Mouse (Mus musculus): Measurements from ENCODE around the gene Zfp704.
A peak's percentile ranks its signal among the peaks of the same experiment; 100 is the strongest.

Zfp704 gene

DNA sequence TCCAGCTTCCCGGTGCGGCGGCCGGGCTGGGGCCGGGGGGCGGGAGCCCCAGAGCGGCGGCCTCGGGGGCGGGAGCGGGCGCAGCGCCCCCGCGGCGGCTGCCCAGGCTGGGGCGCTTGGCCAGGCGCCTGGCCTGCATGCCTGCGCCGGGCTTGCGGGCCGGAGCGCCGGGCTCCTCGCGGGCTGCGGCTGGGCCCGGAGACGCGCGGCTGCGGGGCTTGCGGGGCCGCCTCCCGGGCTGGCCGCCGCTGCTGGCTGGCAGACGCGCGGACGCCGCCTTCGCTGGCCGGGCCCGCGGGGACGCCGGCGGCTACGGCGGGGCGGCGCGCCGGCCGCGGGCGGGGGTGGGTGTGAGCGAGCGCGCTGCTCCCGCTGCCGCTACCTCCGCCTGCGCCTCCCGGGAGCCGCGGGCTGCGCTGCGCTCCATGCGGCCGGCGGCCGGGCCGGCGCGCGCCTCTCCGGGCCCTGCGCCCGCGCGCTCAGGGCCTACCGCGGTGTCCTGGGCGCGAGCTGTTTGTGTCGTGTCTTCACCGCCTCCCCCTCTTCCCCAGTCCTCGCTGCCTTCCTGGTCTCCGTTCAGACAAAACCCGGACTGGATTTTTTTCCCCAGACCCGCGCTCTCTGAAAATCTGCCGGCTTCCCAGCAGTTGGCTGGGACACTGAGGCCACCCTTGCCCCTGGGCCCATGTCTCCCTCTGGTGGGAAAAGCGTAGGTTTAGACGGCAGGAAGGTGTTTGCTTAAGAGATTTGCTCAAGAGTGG lies at the start of gene Zfp704:
Gene Zfp704 (minus strand): TSS at position 505 of the 761 bp plus-strand sequence.
- peak; percentile 66 to 79 for DNase-seq (ENCODE audit: low spot score in 2 of 2)

DNA sequence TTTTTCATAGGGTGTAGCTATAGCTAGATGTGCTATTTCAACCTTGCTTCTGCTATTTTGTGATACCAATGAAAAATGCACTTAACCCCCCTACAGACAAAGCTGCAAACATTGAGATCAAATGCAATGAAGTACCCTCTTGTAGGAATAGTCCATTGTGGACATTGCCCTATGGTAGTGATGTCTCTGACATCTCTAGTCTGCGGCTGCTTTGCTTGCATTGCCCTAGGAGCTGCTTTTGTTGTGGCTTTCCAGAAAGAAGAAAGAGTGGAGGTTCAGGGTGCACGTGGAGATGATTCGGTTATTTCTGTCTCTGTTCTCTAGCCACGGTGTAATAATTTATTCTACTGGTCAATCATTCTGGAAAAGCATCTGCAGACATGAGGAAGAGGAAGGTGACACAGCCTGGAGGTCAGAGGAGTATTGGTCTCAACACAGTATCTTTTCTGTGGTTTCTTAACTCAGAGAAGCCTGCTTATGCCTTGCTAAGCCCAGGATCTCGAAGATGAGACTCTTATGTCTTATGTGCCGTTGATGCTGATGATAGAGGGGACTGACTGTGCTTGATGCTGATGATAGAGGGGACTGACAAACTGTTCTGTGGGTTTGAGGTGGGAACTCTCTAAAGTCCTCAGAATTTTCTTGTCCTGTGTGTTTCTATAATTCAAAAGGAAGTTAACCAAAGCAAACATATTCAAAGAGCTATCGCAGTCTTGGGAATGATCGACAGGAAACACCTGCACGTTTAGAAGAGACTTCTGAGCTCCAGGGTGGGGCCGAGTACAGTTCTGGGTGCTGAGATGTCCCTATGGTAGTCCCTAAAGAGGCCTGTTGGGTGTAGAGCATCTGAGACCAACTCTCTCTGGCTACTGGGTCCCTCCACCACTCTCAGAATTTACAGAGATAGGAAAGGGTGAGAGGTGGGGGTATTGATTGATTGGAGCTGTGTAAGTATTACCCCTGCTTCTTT lies 23.4 kb upstream of the Zfp704 start:
- no peak for DNase-seq (ENCODE audit: low spot score in 2 of 2)

DNA sequence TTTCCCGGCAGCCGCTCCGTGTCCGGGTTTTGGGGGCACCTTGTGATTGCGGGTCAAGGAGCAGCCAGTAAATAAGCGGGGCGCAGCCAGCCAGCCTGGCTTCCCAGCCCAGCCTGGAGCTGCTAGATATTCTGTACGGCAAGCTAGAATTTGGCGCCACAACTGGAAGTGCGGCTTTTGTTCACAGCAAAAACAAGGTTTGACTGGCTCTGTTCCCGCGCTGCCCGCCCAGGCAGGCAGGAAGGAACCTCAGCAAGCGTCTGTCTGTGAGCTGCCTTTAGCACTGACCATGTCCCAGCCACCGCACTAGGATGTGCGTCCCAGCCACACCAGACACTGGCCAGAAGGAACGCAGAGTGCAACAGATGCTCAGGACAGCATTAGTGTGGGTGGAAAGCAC lies 20.1 kb upstream of the Zfp704 start:
- DNase-seq (ENCODE audit: low spot score in 2 of 2), result peak; percentile 7 to 17

DNA sequence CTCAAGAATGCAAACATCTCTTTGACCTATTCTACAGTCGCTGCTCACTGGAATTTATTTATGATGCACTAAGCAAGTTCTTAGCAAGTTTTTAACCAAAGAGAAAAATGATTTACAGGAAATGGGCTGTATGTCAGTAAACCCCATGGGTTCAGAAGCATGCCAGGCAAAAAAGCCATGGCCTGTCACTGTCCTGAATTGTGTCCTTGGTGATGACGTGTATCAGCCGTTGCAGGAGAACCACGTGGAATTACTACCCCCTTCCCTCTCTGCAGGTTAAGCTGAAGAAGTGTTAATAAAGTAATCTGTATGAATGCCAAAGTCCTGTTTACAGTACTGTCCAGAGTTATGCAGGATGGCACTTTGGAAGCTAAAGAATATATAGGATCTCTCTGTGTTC lies 18.2 kb upstream of the Zfp704 start:
- DNase-seq (ENCODE audit: low spot score in 2 of 2), result no peak

DNA sequence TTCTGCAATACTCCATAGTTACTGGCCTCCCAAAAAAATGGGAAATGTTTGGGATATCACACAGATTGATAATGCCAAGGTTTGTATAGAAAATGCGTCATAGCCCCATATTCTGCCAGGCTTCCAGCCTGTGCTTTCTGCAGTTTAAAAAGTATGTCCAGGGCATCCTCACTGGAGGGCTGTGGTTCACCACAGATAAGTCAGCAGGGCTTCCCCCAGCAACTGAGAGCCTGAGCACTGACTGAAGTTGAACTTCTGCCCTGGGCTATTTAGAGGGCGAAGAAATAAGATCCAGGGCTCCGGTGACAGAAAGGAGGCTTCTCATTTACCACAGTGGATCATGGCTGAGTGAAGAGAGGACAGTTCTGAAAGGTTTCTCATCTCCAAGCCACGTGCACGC lies 16.3 kb upstream of the Zfp704 start:
- no peak for DNase-seq (ENCODE audit: low spot score in 2 of 2)

DNA sequence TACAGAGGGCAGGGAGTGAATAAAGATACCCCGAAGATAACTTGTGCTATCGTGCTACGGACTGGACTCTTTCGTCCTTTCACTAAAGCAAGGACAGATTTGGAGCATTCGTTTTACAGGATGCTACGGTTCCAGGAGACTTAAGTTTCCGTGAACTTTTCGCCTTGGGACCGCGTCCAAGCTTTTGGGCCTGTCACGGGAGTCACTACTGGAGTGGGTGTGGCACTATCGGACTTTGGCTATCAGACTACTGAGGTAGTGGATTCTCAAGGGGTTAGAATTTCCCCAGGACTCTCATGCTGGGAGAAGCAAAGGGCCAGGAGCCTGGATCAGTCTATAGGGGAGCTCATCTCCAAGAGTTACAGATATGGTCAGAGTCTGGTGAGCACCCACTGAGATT lies 10.7 kb upstream of the Zfp704 start:
- no peak for DNase-seq (ENCODE audit: low spot score in 2 of 2)

DNA sequence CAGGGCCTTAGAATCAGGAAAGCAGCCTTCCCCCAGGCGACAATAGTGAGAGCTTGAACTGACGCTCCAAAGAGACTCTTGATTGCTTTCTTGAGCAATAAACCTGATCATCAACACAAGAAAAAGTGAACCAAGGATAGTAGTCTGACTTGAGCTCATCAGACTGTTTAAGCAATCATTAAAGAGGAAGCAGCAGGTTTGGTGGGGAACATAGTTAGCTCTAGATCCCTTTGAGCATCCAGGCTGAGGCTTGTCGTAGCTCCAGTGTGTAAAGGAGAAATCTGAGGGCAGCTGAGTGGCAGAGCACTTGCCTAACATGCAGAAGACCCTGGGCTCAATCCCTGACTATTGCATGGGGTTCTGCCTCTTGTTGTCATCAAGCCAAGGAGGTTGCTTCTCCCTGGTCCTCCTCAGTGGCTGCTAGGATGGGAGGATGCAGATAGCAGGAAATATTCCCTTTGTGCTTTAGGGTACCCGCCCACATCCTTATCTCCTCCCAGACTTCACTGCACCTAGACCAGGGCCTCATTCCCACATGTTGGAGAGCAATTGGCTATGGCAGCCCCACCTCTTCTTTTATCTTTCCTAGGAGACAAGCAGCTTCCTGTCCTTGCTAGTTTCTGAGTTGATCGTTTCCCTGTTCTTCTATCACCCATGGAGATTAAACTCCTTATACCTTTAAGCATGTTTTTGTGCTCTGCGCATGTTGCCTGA lies 9.8 kb upstream of the Zfp704 start:
- DNase-seq (ENCODE audit: low spot score in 2 of 2), result no peak

DNA sequence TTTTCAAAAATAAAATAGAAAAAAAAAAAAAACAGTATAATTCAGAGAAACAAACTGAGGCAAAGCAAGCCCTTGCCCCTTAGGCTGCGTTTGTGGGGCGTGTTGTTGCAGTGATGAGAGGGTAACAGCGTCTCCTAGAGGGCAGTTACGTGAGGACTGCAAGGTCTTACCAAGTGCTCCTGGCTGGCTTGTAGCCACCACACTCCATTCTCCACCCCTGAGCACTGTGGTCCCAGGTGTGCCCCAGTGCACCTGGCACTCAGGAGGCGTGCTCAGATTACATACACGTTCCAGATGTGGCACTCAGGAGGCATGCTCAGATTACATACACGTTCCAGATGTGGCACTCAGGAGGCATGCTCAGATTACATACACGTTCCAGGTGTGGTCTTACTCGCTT lies 7.2 kb upstream of the Zfp704 start:
- DNase-seq (ENCODE audit: low spot score in 2 of 2), result no peak

DNA sequence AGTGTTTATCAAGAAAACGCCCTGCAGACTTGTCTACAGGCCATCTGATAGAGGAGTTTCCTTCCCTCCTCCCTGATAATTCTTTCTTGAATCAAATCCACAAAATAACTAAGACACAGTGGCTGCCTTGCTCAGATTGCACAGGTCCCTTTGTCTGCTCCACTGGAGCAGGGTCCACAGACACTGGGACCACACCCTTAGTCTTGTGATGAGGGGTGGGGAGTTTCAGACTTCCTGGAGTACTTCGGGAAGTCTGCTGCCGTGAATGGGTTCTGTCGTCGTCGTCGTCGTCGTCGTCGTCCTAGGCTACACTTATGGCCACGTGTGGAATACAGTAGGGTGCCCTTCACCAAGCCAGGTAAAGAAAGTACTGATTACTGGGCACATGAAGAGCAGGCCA lies 4.8 kb upstream of the Zfp704 start:
- no peak for DNase-seq (ENCODE audit: low spot score in 2 of 2)

DNA sequence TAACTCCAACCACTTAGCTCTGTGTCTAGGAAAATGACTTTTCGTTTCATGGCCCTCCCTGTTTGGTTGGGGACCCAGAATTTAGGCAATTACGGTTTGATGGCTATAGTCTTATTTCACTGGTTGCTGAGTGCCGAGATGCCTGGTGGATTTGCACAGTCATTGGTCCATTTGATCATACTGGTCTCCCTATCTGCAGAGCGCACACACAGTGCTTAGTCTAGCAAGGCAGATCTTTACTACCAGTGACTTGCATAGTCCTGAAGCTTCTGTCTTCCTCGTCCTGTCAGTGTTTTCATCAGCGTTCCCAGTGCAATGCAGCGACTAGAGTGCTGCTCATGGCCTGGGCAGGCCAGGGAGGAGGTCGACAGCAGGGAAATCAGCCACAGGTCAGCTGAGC lies 4.1 kb upstream of the Zfp704 start:
- DNase-seq (ENCODE audit: low spot score in 2 of 2), result no peak

DNA sequence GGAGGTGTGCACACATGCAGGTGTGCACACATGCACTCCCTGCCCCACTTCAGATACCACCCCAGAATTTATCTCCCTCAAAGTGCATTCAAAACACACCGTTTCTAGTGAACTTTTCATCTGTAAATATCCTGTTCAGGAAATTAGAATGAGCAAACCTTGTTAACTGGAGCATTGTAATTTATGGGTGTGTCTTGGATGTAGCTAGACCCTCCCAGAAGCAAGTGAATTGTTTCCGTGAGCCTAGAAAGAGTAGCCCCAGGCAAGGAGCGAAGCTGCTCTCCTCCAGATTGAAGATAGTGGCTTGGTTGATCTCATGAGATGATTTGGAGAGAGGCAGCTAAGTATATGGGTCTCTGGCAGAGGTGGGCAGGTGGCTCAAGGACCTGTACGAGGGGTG lies 1.3 kb upstream of the Zfp704 start:
- DNase-seq (ENCODE audit: low spot score in 2 of 2), result no peak

DNA sequence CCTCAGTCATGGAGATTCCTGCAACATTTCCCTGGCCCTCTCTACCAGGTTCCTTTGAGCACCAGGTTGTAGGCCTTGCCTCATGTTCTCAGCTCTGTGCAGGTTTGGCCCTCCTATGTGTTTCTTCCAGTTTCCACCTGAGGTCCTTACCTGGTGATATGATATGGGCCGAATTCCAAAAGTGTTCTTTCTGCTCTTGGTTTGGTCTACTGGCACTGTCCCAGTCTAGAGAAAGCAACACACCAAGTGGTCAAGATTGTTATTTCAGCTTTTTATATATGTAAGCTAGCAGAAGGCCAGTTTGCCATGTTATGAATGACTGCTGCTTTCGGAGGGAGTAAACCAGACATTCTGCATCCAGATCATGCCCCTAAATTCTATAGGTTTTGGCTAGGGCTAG lies 541 bp upstream of the Zfp704 start:
- DNase-seq (ENCODE audit: low spot score in 2 of 2), result no peak

DNA sequence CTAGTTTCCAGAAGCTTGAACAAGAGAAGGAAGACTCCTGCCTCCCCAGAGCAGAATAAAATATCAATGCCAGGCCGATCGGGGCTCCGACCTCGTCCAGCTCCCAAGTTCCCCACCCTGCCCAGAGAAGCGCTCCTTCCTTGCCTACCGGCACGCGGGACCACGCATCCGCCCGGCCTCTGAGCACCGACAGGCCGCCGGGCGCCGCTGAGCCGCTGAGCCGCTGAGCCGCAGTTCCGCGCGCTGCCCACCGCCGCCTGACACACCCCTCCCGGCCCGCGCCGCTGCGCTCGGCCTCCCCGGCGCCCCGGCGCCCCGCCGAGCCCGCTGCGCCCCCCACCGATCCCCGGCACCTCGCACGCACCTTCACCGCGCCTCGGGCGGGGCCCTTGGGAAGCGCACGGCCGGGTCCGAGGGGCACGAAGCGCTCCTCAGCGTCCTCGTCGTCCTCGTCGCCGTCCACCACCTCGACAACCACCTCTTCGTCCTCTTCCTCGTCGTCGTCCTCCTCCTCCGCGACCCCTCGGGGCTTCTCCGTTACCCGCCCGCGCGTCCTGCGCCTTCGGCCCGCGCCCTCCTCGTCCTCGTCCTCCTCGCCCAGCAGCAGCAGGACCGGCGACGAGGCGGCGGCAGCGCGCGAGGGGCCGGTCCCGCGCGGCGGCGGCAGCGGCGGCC lies 842 bp downstream of the Zfp704 start:
- peak; percentile 23 to 25 for DNase-seq (ENCODE audit: low spot score in 2 of 2)

DNA sequence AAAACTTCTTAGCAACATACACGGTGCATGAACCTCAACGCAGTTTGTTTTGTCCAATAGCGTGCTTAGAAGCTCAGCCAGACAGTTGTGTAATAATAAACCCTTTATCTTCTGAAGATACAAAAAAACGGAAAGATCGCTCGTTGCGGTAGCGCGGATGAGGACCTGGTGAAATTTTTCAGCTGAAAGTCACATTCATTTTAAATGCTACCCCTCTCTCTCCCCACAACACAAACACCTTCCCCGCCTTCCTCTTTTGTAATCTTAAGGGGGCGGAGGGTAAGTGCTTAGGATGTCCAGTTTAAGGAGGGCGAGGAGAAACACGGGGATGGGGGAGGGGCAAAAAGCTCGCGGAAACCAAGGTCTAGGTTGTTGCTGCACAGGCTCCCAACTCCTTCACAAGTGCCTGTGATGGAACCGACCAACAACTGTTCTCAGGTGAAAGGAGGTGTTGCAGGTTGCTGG lies 1.4 kb downstream of the Zfp704 start:
- no peak for DNase-seq (ENCODE audit: low spot score in 2 of 2)

DNA sequence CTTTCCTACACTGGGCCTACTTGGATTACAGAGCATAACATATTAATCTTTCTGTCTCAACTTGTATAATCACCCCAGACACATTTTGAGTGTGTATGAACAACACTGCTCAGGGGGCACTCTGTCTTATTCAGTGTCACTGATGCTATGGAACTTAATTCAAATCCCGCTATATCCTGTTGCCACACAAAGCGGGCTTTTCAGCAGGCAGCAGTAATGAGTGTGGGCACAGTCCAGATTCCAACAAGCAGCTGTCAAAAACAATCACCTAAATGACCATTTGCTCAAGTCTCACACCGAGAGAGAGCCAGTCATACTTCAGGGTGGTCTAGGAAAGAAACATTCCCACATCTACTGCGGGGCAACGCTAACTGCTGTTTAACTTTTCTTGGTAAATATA lies 2.2 kb downstream of the Zfp704 start:
- DNase-seq (ENCODE audit: low spot score in 2 of 2), result no peak

DNA sequence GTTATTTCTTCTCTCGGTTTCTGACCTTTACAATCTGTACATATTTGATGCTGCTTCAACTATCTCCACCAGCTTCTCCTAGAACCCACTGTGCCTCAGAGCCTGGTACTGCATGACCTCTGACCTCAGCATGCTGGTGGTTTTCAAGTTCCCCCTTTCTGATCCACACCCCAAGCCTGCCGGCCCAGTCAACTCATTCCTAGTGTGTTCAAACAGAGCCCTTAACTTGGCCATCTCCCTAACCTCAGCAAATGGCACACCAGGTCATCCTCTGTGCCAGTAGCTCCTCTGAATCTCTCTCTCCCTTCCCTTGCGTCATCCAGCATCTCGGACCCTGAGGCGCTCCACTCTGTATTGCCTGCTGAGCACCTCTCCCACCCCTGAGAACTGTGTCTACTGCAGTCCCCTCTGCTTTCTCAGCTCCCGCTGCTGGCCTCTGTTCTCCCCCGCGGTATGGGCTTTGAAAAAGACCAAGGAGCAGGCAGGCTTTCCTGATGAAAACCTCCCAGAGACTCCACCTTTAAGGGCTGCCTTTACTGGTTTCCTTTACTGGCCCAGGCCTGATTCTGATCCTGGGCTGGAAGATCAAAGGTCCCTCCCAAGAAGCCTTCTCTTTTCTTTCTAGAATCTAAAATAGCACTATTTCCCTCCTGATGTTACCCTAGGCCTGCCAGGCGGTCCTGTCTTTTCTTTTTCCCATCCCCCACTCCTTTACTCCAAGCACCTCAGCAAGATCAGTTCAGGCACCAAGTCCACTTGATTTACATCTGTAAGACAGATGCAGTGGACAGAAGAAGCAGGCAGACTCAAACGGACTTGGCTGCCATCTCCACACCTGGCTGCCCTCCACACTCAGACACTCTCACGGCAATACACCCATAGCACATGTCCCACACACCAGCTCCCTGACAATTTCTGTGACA lies 3.8 kb downstream of the Zfp704 start:
- no peak for DNase-seq (ENCODE audit: low spot score in 2 of 2)

DNA sequence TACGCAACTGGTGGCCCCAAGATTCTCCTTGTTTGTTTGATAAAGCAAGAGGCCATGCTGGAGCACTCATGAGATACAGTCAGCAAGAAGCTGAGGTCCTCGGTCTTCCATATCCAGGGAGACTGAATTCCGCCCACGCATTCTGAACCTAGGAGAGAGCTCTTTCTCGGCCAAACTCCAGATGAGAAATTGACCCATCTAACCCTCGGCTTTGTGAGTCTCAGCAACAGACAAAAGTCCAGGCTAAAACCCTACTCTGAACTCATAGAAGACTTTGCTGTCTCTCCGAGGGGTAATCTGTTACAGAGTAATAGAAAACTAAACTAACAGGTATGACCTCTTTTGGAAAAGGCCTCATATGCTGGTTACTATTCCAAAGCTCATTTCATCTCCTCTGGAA lies 4.9 kb downstream of the Zfp704 start:
- DNase-seq (ENCODE audit: low spot score in 2 of 2), result no peak

DNA sequence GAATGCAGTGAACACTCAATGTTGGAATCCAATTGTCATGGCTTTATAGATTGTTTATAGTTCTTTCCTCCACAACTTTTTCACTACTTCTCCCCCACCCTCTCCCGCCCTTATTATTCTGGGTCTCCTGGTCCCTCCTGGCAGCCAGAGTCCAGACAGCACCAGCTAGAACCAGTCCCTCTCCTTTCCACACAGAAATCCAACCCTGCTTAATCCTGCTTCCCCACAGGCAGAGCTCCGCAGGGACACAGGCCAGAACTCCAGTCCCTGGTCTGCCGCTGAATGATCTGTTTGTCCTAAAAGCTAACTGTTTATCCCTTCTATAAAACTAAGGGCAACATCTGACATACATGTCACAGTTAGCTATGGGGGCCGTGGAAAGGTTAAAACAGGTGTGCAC lies 6.0 kb downstream of the Zfp704 start:
- no peak for DNase-seq (ENCODE audit: low spot score in 2 of 2)

DNA sequence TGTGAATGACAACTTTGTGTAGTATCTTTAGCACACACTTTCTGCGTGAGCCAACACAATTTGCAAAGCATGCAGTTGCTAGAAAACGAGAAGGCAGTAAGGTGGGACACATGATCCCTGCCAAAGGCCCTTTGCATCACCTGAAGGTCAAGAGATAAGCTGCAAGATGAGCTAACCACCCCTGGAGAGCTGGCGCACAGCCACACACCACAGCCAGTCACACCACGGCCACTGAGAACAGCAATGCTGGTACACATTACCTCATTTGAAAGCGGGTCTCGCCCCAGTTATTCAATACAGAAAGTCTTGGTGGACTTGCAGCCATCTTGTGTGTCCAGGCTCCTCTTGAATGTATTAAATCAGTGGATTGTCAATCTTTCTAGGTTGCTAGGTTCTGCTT lies 9.3 kb downstream of the Zfp704 start:
- no peak for DNase-seq (ENCODE audit: low spot score in 2 of 2)

DNA sequence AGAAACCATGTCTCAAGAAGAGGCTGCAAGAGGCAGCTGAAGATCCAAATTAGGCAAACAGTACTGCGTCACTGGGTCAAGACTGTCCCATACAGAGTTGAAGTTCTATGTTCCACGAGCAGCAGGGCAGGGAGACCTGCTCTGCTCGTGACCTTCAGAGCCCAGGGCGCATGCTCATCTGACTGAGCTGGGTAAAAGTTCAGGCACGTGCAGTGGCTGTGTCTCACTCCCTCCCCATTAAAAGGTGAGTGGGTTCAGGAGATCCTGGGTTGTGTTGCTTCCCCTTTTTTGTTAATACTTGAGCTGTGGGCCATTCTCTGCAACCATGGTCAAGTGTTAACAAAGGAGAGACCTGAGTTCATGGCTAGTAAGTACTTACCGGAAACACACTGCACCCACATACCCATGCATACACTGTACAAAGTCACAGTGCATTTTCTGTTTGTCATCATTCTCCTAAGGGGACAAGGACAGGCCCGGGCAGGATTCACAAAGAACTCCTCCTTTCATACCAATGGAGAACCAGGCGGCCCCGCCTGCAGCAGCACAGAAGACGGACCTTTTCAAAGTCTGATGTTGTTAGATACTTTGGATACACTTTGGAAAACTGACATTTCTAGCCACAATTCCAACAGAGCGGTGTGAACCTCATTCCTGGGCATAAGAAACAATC lies 10.0 kb downstream of the Zfp704 start:
- no peak for DNase-seq (ENCODE audit: low spot score in 2 of 2)

All from frontal cortex, postnatal 25 days (tissue).